Mouse (Mus musculus) layer of hippocampus, postnatal 10 days (tissue): Measurements from ENCODE around the gene Lef1. TPM values are rescaled to one million over a fixed set of nuclear protein-coding genes. Genes with fewer than 3 reads are reported as not detected.

Experiments used
- DNase-seq, 2 experiments: peaks; one replicate each; pipeline ENCODE4 v3.0.0; 2021; ENCODE audit warnings: low spot score in 2 of 2
- total RNA-seq, 2 experiments: library from RNA; stranded (reverse); gene quantifications; 2 replicates each; pipeline ENCODE4 v1.2.3; 2021

Lef1 gene
- total RNA-seq, 2 experiments from 2014 or later, result 7.4 to 8.8 TPM

DNA sequence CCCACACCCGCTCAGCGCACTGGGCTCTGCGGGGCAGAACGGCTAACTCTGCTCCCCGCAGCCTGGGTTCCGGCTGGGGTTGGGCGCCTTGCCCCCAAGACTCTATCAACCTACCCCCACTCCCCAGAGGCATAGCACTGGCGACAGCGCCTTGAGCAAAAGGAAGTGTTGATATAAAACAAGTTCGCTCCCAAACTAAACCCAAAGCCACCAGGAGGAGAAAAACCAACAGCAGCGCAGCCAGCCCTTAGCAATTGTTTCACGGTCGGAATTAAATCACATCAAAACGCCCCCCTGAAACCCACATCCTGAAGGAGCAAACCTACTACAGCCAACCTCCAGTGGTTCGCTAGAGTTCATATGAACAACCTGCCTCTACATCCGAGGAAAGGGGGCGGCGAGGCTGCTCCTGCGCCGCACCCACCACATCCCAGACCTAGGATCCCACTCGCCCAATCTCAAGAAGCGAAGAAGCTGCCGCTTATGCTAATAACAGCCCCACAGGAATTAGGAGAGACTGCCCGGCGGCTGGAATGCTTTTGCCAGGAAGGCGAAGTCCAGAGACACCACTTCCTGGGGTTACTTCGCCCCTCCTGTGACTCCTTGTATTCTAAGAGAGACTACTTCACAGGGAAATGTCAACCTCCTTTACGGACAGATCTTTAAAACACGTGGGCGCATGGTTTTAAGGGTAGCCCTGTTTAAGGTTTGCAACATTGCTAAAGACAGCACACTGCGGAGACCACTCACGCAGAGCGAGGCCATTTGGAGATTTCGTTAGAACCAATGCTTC is 2.8 kb upstream of the Lef1 start:
- DNase-seq, result no peak

DNA sequence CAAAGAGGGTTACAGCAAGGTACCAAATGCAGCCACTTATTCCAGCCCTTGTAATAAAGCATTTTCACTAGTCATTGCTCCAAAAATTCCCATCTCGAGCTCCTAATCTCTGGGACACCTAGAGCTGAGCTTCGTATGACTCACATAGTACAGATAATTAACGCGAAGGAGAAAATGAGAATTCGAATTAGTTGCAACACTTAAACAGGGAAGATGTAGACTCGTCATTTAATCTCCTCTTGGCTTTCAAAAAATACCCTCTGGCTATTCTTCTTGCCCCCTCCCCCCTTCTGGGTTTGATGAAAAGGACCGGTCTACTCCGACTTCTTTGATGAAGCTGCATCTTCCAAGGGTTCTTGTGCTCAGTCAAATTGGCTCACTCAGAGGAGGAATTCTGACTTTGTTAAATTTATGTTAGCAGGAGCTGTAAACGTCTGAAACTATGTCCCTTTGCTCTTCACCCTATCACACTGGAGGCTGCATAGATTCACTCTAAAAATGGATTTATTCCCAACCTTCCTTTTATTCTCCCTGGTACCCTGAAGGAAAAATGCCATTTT is 2.1 kb upstream of the Lef1 start:
- no peak for DNase-seq

GRCm38 (mm10) chr3:131109066-131109685 is 1.1 kb upstream of the Lef1 start:
- no peak for DNase-seq

DNA sequence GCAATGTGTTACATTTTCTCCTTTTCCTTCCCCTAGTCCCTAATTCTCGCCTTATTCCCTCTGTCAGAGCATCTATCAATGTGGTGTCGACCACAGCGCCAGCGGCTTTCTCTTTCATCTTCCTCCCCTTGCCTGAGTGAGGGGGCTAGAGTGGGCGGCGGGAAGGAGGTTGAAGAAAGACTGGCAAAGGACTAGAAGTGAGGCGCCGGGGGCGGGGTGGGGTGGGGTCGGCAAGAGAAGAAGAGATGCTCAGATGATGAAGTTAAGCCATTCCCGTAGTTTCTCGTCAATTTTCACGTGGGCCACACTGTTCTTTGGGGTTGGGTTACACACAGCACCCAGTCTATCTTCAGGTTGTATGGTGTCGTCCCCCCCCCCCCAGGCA is 593 bp upstream of the Lef1 start:
- DNase-seq, result no peak

GRCm38 (mm10) chr3:131111151-131111850 is 1.0 kb downstream of the Lef1 start:
- DNase-seq, result peak; percentile 16 to 49

DNA sequence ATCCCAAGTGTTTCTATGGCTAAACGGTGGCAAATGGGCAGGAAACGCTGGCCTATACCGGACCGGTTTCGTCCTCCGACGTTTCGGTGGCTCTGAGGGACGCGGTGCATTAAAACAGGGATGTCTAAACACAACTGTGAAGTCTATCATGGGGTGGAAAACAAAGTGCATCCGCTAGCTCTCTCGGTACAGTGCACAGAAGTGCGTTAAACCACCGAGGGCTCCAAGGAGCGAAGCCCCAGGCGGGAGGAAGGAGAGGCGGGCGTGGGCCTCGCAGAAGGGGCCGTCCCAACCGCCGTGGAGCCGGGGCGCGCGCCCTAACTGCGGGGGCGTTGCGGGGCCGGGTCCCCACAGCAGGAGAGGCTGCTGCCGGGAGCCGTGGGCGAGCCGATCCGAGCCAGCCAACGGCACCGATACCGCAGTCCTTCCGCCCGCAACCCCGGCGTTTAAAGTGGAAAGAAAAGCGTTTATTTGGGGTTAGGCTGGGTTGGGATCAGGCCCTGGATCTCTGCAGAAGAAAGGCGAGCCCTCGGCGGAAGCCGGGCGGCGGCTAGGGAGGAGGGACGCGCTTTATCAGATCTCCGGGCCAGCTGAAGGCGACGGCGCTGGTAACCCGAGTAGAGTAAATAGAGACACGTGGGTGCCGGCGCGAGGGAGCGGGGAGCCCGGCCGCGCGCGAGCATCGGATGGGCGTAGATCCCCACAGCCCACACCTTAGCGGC is 1.7 kb downstream of the Lef1 start:
- peak; percentile 24 to 49 for DNase-seq

- no peak for DNase-seq
Measured at GRCm38 (mm10) chr3:131112573-131112955, 2.3 kb downstream of the Lef1 start.

- no peak for DNase-seq
Measured at GRCm38 (mm10) chr3:131113029-131113428, 2.8 kb downstream of the Lef1 start.

- DNase-seq, result no peak
Measured at GRCm38 (mm10) chr3:131116116-131116515, 5.8 kb downstream of the Lef1 start.

DNA sequence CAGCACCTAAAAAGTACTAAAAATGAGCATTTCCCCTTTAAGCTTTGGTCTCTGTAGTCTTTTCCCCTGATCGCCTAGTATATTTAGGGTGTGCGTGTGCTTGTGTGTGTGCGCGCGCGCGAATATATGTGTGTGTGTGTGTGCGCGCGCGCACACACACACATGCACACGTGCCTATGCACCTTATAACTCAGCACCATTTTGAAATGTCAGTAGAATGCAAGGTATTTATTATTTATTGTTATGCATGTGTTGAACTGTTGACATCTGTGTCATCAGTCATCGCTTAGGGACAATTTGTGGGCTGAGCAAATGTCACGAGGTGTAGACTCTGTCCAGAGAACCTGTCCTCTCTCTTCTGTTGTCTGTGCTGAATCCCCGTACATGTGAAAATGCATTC is 7.1 kb downstream of the Lef1 start:
- no peak for DNase-seq

DNA sequence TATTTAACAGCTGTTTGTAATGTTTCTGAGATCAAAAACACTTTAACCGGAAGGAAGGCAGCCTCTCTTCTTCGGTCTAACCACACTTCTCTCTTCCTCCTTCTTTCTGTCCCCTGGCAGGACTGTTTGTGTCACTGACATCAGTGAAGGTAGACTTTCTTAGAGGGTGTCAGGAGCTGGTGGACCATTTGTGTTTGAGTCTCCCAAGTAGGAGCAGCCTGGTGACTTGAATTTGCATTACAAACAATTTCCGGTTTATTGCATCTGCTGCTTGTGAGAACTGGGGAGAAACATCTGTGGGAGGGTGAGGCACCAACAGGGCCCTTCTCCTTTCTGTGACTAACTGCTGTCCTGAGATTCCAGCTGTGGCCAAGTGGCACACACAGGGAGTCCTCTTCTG is 7.6 kb downstream of the Lef1 start:
- no peak for DNase-seq

DNA sequence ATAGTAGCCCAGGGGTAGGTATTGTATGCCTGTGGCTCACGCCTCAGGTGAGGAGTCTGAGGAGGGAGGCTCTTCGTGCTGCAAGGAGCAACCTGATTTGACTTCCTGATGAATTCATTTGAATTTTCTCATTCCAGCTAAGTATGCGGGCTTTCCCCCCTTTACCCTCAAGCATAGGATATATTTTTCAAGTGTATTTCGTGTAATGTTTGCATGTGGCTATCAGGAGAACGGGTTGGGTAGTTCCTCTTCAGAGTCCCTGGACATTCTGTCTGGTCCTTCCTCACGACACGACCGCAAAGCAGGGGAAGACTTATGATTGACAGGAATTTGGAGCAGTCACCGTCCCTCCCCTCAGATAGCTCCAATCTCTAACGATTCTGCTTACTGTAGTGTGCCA is 9.2 kb downstream of the Lef1 start:
- no peak for DNase-seq

- no peak for DNase-seq
Measured at GRCm38 (mm10) chr3:131123501-131123900, 13.2 kb downstream of the Lef1 start.

- DNase-seq, result no peak
Measured at GRCm38 (mm10) chr3:131125873-131126272, 15.6 kb downstream of the Lef1 start.

- no peak for DNase-seq
Measured at GRCm38 (mm10) chr3:131126438-131126837, 16.2 kb downstream of the Lef1 start.

DNA sequence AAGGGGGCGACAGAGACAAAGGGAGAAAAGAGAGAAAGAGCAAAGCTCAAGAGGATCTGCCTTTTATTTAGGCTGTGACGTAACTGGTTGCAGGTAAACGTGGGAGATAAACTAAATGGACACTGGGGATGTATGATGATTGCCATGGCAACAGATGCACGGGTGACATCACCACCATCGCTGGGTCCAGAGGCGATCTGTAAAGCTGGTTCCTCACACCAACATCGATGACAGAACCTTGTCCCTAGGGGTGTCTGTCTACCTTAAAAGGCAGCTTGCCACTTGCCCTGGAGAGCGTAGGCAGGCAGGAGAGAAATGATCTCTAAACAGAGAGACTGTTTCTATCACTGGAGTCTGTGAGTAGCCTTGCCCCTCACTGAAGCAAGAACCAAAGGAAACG is 23.7 kb downstream of the Lef1 start:
- no peak for DNase-seq

GRCm38 (mm10) chr3:131135434-131135833 is 25.2 kb downstream of the Lef1 start:
- no peak for DNase-seq

GRCm38 (mm10) chr3:131136455-131136854 is 26.2 kb downstream of the Lef1 start:
- DNase-seq, result no peak

- no peak for DNase-seq
Measured at GRCm38 (mm10) chr3:131137119-131137781, 27.0 kb downstream of the Lef1 start.

DNA sequence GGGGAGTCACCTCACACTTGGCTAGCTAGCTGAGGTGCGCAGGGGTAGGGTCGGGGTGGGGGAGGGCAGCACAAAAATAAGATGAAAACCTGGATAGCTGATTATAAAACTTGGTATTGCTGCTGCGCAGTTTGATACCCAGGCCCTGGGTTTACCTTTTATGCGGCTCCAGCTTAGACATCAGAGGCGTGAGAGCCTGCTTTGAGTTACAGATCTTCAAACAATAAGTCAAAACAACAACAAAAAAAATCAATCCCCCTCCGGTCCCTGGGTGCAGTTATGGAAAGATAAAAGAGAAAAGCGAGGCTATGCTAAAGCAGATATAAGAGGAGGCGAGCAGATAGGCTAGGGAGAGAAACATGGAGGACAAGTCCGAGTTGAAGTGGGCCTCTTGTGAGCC is 28.0 kb downstream of the Lef1 start:
- DNase-seq, result no peak

GRCm38 (mm10) chr3:131138797-131139196 is 28.5 kb downstream of the Lef1 start:
- no peak for DNase-seq
